Mouse (Mus musculus): ENCODE measurements around the gene Stmn1. TPM values are rescaled to one million over a fixed set of nuclear protein-coding genes. Genes with fewer than 3 reads are reported as not detected.

Gene Stmn1
- total RNA-seq (2023): 17.1 TPM

GRCm38 (mm10) chr4:134468215-134468575 is at the start of gene Stmn1:
TSS of gene Stmn1 (plus strand) at chr4:134468320.

DNA sequence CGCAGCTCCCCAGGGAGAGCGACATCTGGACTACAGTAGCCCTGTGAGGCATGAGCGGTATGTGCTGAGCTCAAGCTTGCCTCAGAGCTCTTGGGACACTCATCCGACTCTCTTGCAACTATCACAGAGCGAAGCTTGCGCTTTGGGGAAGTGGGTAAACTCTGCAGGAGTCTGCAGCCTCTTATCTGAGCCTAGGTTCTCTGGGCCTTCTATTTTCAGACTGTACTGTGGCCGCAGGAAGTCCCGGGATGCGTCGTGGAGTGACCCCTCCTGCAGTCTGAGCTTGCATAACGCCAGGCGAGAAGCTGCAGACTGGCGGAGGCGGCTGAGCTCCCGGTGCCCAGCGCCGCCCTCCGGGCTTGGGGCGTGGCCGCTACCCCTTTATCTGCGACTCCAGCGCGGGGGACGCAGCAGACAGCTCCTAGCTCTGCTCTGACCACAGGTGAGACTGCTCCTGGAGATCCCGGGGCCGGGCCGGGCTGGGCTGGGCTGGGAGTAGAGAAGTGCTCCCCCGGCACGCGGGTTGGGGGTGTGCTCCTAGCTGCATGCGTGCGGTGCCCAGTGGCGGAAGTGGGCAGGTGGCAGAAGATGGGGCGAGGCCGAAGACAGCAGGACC is 28.6 kb downstream of the Stmn1 start, which contains the start of gene Paqr7:
Gene Paqr7, plus strand, starts transcription at position 103 of the 616 bp plus-strand sequence.

DNA sequence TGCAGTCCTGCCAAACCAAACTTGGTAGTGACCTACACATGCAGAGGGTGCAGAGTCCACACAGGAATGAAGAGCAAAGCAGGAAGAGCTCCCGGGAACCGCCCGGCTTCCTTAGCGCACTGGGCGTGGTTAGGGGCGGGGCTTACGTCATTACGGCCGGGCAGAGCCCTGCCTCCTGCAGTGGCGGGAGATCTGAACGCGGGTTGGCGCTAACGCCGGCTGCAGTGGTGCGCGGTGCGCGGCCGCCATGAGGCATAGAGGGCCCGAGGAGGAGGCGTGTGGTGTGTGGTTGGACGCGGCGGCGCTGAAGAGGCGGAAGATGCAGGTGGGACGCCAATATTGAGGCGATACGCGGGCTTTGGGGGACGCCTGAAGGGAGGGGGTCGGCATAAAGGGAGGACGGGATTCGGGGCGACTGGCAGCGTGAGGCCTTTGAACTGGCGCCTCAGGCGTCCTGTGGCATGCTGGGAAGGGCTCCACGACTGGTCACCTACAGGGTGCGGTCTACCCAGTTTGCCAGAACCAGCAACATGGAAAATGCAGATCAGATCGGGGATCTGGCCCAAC is 42.8 kb downstream of the Stmn1 start, which contains the start of gene Aunip:
Gene Aunip, plus strand, starts transcription at position 155 of the 567 bp plus-strand sequence.

Other genes starting within 250 kb of the Stmn1 start
- gene Catsper4, start 240.9 kb upstream of the Stmn1 start, total RNA-seq (2023): not detected
- 0.21 TPM for gene Cnksr1, start 229.9 kb upstream of the Stmn1 start, total RNA-seq (2023)
- not detected for gene E130218I03Rik, start 224.7 kb upstream of the Stmn1 start, total RNA-seq (2023)
- 26.3 TPM for gene Zfp593, start 222.7 kb upstream of the Stmn1 start, total RNA-seq (2023)
- not detected for gene Gm30191, start 221.4 kb upstream of the Stmn1 start, total RNA-seq (2023)
- gene Grrp1, start 214.2 kb upstream of the Stmn1 start, total RNA-seq (2023): not detected
- gene Pdik1l, start 180.4 kb upstream of the Stmn1 start, total RNA-seq (2023): 10.2 TPM
- gene Trim63, start 153.2 kb upstream of the Stmn1 start, total RNA-seq (2023): not detected
- not detected for gene Slc30a2, start 125.1 kb upstream of the Stmn1 start, total RNA-seq (2023)
- gene Extl1, start 84.5 kb upstream of the Stmn1 start, total RNA-seq (2023): 0.55 TPM
- gene Pafah2, start 72.0 kb upstream of the Stmn1 start, total RNA-seq (2023): 1.5 TPM
- 32.2 TPM for gene Paqr7, start 28.4 kb downstream of the Stmn1 start, total RNA-seq (2023)
- not detected for gene Aunip, start 42.7 kb downstream of the Stmn1 start, total RNA-seq (2023)
- gene Mtfr1l, start 67.1 kb downstream of the Stmn1 start, total RNA-seq (2023): 50.8 TPM
- gene Selenon, start 83.8 kb downstream of the Stmn1 start, total RNA-seq (2023): 0.70 TPM
- gene Man1c1, start 236.0 kb downstream of the Stmn1 start, total RNA-seq (2023): 6.5 TPM